Mouse (Mus musculus) E14TG2a.4 (cell line): ENCODE data around the gene Tspan1.

ENCODE experiments used
- H3K27me3 ChIP-seq: 2 replicates; pipeline ENCODE4 v1.6.1; 2014; ENCODE audit warnings: low read length, control low read depth; ENCODE audit not compliant: insufficient read depth
- H3K36me3 ChIP-seq: 2 replicates; pipeline ENCODE4 v1.6.1; 2014; ENCODE audit warnings: low read length, control low read depth; ENCODE audit not compliant: insufficient read depth
- H3K4me1 ChIP-seq: replicated peaks from 2 replicates; pipeline ENCODE4 v1.6.1; 2014; ENCODE audit warnings: low read depth, low read length, control low read depth
- H3K4me3 ChIP-seq: replicated peaks from 2 replicates; pipeline ENCODE4 v1.5.1; 2014; ENCODE audit warnings: mild to moderate bottlenecking, low read length
- H3K9me3 ChIP-seq: 2 replicates; pipeline ENCODE4 v1.6.1; 2014; ENCODE audit warnings: low read length, control low read depth
- CTCF ChIP-seq: conservative IDR thresholded peaks from 2 replicates; pipeline ENCODE4 v1.5.1; 2014; ENCODE audit warnings: low read length
- NANOG ChIP-seq: IDR thresholded peaks from 2 replicates; pipeline ENCODE4 v1.6.1; 2014; ENCODE audit warnings: borderline replicate concordance, low read length, mixed read lengths
- POU5F1 ChIP-seq: IDR thresholded peaks from 2 replicates; pipeline ENCODE4 v1.6.1; 2014; ENCODE audit warnings: low read length, borderline replicate concordance

Tspan1 gene

DNA sequence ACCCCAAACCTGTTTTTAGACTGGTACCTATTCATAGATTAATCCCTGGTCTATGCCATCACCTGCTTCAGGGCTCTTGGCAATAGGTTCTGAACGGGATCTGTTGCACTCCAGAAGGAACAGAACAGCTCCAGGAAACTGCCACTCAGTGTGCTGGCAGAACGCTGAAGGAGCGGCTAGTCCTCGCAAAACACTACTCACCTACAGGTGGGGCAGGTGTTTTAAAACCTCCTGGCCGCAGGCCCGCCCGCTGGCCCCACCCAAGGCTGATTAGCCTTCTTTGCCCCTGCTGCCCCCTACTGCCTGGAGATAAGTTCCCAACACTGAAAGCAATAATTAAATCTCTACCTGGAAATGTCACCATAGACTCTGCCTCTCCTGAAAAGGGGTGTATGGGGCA is at the start of gene Tspan1:
Tspan1 (minus strand) TSS at position 198 of the 400 bp plus-strand sequence.
- TF ChIP-seq NANOG (no peak), CTCF (no peak), POU5F1 (no peak)
- Histone ChIP-seq H3K27me3 (no peaks in the 10 kb centered on the region), H3K36me3 (peaks cover 4% of the 10 kb centered on the region), H3K9me3 (no peaks in the 10 kb centered on the region), H3K4me3 (no peak within 1 kb of the TSS), H3K4me1 (peaks cover 54% of the 10 kb centered on the region)

DNA sequence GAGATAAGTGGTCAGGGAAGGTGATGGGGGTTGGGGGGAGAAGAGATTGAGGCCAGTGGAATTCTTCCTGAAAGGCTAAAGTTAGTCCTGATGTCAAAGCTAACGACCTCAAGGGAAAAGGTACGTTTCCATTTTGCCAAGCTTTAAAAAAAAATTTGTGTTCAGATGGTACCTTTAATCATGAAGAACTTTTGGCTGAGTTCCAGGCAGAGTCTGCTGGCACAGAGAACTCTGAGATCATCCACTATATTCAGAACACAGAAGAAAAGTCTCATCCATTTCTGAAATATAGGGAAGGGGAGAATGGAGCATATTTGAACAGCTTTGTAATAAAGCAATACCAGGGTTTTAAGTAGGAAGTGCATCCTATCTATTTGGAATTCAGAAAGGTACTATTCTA is 49.6 kb upstream of the Tspan1 start:
- peaks cover 5% of the 10 kb centered on the region for H3K27me3 ChIP-seq
- no peaks in the 10 kb centered on the region for H3K36me3 ChIP-seq
- no peak for TF ChIP-seq POU5F1
- no peak for TF ChIP-seq NANOG
- TF ChIP-seq CTCF = no peak
- peaks cover 10% of the 10 kb centered on the region for H3K4me1 ChIP-seq
- no peaks in the 10 kb centered on the region for H3K9me3 ChIP-seq
- no peak overlapping the region for H3K4me3 ChIP-seq

DNA sequence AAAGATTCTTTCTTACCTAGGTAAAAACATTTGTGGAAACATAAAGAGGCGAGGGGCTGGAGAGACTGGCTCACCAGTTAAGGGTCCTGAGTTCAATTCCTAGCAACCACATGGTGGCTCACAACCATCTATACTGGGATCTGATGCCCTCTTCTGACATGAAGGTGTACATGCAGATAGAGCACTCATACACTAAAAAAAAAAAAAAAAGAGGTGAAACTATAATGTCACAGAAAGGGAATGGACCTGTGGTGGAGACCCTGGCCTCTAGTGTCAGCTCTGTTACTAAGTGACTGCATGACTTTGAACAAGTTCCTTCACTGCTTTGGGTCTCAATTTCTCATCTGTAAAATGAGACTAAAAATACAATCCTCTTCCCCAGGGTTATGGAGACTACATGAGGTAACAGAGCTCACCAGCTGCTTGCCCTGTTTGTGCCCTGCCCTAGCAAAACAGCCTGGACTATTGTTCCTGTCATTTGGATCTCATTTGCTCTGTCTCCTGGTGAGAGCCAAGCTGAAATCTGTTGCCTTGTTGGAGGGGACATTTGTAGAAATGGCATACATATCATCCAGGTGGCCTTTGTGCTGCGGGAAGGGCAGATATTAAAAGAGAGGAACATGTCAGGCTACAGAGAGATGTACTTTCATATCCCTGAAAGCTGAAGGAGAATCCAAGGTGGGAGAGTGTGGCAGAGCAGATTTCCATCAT is 48.6 kb upstream of the Tspan1 start:
- TF ChIP-seq CTCF (no peak; the same call in 1 of the 2 replicates), NANOG (no peak), POU5F1 (no peak)
- Histone ChIP-seq H3K9me3 (no peaks in the 10 kb centered on the region), H3K4me3 (no peak overlapping the region), H3K4me1 (peaks cover 9% of the 10 kb centered on the region), H3K36me3 (no peaks in the 10 kb centered on the region), H3K27me3 (peaks cover 5% of the 10 kb centered on the region)

DNA sequence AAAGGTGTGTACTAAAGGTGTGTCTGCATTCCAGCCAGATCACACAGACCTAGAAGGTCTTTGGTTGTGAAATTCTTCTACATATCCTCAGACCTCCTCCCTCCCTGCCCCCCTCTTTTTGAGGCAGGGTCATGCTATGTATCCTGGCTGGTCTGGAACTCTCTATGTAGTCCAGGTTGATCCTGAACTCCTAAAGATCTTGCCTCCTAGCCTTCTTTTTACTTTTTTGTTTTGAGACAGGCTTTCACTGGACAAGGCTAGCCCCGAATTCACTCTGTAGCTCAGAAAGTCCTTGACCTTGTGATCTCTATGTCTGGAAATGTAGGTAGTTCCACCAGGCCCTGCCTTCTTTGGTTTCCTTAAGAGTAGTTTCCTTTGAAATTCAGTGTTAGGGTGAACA is 41.5 kb upstream of the Tspan1 start:
- Histone ChIP-seq H3K27me3 (no peaks in the 10 kb centered on the region), H3K4me3 (no peak overlapping the region), H3K4me1 (peaks cover 8% of the 10 kb centered on the region; the same call in 1 of the 2 replicates), H3K9me3 (no peaks in the 10 kb centered on the region), H3K36me3 (no peaks in the 10 kb centered on the region)
- TF ChIP-seq CTCF = no peak
- TF ChIP-seq POU5F1 = no peak
- TF ChIP-seq NANOG = no peak

DNA sequence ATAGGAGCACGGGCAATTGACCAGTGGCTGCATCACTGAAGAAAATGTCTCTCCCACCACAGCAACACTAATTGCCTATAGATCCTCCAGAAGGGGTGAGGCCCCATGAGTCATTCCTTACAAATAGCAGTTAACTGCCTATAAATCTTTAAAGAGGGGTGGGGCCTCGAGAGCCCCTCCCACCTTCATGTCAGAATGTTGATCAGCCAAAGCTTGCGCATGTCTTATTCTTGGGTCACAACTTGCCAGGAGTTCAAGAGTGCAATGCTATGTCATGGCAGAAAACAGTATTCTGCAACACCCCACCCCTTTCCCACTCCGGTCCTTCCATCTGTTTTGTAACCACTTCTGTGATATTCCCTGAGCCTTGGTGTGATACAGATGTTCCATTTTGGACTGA is 39.1 kb upstream of the Tspan1 start:
- Histone ChIP-seq H3K4me3 (no peak overlapping the region), H3K27me3 (peaks cover under 1% of the 10 kb centered on the region; the same call in 1 of the 2 replicates)

DNA sequence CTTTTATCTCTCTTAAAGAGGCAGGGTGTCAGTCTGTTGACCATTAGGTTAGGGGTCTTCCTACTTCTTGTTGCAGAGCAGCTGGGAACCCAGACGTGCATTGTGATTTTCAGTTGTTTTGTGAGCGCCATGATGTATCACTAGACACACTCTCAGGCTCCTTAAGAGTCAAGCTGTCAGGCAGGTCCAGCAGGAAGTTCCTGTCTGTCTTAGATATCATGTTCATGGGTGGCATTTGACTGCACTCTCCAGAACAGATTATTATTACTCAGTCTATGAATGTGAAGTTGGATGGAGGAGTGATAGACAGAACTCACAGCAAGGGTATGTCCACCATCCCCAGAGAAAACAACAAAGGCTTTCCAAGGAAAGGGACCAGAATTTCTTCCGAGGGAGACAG is 37.0 kb upstream of the Tspan1 start:
- Histone ChIP-seq H3K4me3 (no peak overlapping the region), H3K9me3 (no peaks in the 10 kb centered on the region), H3K4me1 (peaks cover 8% of the 10 kb centered on the region; the same call in 1 of the 2 replicates), H3K36me3 (no peaks in the 10 kb centered on the region), H3K27me3 (peaks cover 2% of the 10 kb centered on the region; the same call in 1 of the 2 replicates)
- TF ChIP-seq NANOG = no peak
- no peak for TF ChIP-seq POU5F1
- no peak for TF ChIP-seq CTCF

More for the DNA sequence above, 39.1 kb upstream of the Tspan1 start:
- Histone ChIP-seq H3K9me3 (no peaks in the 10 kb centered on the region), H3K36me3 (no peaks in the 10 kb centered on the region), H3K4me1 (peaks cover 8% of the 10 kb centered on the region; the same call in 1 of the 2 replicates)
- no peak for TF ChIP-seq POU5F1
- no peak for TF ChIP-seq NANOG
- TF ChIP-seq CTCF = no peak

DNA sequence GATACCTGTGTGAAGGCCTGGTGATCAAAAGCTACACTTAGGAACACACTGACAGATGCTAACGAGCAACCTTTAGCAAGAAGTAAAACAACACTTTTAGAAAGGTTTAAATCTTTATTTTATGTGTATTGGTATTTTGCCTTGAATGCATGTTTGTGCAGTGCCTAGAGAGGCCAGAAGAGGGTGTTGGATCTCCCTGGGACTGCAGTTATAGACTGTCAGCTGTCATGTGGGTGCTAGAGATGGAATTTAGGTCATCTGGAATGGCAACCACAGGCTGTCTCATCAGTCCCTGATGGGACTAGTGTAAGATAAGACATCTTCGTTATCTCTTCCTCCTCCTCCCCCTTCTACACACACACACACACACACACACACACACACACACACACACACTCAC is 31.0 kb upstream of the Tspan1 start:
- H3K9me3 ChIP-seq = no peaks in the 10 kb centered on the region
- TF ChIP-seq CTCF (peak; percentile 31), NANOG (no peak), POU5F1 (no peak)
- peaks cover 2% of the 10 kb centered on the region; the same call in 1 of the 2 replicates for H3K27me3 ChIP-seq
- H3K36me3 ChIP-seq = no peaks in the 10 kb centered on the region
- H3K4me3 ChIP-seq = no peak overlapping the region
- H3K4me1 ChIP-seq = no peaks in the 10 kb centered on the region

DNA sequence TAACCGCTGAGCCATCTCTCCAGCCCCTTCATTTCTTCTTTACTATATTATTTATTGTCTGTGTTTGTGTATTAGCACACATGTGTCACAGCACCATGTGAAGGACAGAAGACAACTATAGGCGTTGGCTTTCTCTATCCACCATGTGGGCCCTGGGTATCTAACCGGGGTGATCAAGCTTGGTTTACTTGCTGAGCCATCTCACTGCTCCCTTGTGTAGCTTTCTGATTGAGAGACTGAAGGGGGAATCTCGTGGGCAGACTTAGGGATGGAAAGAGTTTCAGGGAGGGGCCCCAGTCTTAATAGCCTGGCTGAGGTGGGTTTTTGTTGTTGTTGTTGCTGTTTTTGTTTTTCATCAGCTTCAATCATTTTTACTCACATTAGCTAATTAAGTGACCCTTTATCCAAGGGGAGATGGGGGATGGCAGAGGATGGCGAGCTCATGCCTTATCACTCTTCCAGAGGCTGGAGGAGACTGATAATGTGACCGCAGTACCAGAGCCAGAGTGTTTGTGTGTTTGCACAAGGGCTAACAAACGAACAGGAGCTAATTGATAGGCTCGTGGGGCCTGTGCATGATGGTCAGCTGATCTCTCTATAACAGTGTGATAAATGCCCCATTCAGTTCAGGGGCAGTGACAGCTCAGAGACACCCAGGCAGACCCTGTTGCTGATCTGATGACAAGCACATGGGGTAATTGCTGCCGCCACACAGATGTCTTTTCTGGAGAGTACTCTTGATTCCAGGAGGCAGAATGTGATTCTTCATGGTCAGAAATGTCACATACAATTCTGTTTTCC is 26.4 kb upstream of the Tspan1 start:
- Histone ChIP-seq H3K27me3 (no peaks in the 10 kb centered on the region), H3K36me3 (no peaks in the 10 kb centered on the region), H3K4me3 (no peak overlapping the region), H3K4me1 (no peaks in the 10 kb centered on the region), H3K9me3 (no peaks in the 10 kb centered on the region)
- TF ChIP-seq NANOG (no peak), POU5F1 (no peak), CTCF (no peak)
